Mouse (Mus musculus) midbrain, embryonic 11.5 days (tissue): Measurements from ENCODE around the gene Fbxl16. TPM values are rescaled to one million over a fixed set of nuclear protein-coding genes. Genes with fewer than 3 reads are reported as not detected.

ENCODE experiments used
- ATAC-seq: fragments of 200-750 bp; cut with Nextera tagmentation; 2 replicates; pipeline ENCODE4 v1.8.0; 2017; ENCODE audit warnings: moderate TSS enrichment, moderate library complexity; ENCODE audit not compliant: low FRiP score
- DNase-seq: peaks from one replicate; pipeline ENCODE4 v3.0.0; 2015; ENCODE audit warnings: low spot score; ENCODE audit errors: missing footprints
- H3K27ac ChIP-seq: fragments of 300-500 bp; sonication (generic); 2 replicates; pipeline ENCODE4 v1.5.1; 2014; ENCODE audit warnings: low read depth, low read length
- H3K27me3 ChIP-seq: fragments of 300-500 bp; sonication (generic); 2 replicates; pipeline ENCODE4 v1.6.1; 2014; ENCODE audit warnings: mild to moderate bottlenecking, low read length, moderate library complexity, mixed read lengths; ENCODE audit not compliant: control insufficient read depth, insufficient read depth
- H3K36me3 ChIP-seq: fragments of 300-500 bp; sonication (generic); 2 replicates; pipeline ENCODE4 v1.6.1; 2014; ENCODE audit warnings: mild to moderate bottlenecking, low read length, moderate library complexity, mixed read lengths; ENCODE audit not compliant: control insufficient read depth, insufficient read depth
- H3K4me1 ChIP-seq: fragments of 300-500 bp; sonication (generic); 2 replicates; pipeline ENCODE4 v1.6.1; 2014; ENCODE audit warnings: low read length; ENCODE audit not compliant: control insufficient read depth, insufficient read depth
- H3K4me2 ChIP-seq: fragments of 300-500 bp; sonication (generic); 2 replicates; pipeline ENCODE4 v1.6.1; 2014; ENCODE audit warnings: mild to moderate bottlenecking, moderate library complexity
- H3K4me3 ChIP-seq: fragments of 300-500 bp; sonication (generic); 2 replicates; pipeline ENCODE4 v1.5.1; 2014; ENCODE audit warnings: low read depth, low read length
- H3K9ac ChIP-seq: fragments of 300-500 bp; sonication (generic); 2 replicates; pipeline ENCODE4 v1.6.1; 2014; ENCODE audit warnings: low read length
- H3K9me3 ChIP-seq: fragments of 300-500 bp; sonication (generic); 2 replicates; pipeline ENCODE4 v1.6.1; 2016; ENCODE audit warnings: low read length; ENCODE audit not compliant: control insufficient read depth
- WGBS: fragments of 180-500 bp; shearing (Covaris S2); extraction: QIAGEN DNeasy Blood & Tissue Kit; methylation state at CpG from one replicate; pipeline ENCODE4 v1.1.7; 2014; 5-methylcytosine and 5-hydroxymethylcytosine counted together
- polyA plus RNA-seq: library from polyadenylated mRNA; unstranded; fragments of >200 nt; fragmentation: Nextera tagmentation; extraction: Ambion mirVana; gene quantifications from 2 replicates; pipeline ENCODE4 v1.2.1, GENCODE M21; 2014

Fbxl16 gene
- polyA plus RNA-seq, 1 experiment from 2014 or later = 11.2 TPM

GRCm38 (mm10) chr17:25833961-25834594 is 25.2 kb downstream of the Fbxl16 start:
- peaks cover 62% of the 10 kb centered on the region for H3K4me1 ChIP-seq

GRCm38 (mm10) chr17:25834595-25835222 is 25.8 kb downstream of the Fbxl16 start:
- Histone ChIP-seq H3K9ac (peak overlapping the region; percentile 67), H3K4me3 (peak overlapping the region; percentile 71; the same call in 1 of the 2 replicates), H3K27ac (no peak overlapping the region), H3K36me3 (peaks cover 16% of the 10 kb centered on the region; the same call in 1 of the 2 replicates), H3K4me2 (peak overlapping the region; percentile 96), H3K9me3 (no peaks in the 10 kb centered on the region), H3K4me1 (peaks cover 58% of the 10 kb centered on the region), H3K27me3 (no peaks in the 10 kb centered on the region; the same call in 1 of the 2 replicates)
- DNase-seq = no peak
- ATAC-seq = no peak
- WGBS = 89% methylated on average over 12 of the region's 12 CpGs

More at GRCm38 (mm10) chr17:25833961-25834594, 25.2 kb downstream of the Fbxl16 start:
- Histone ChIP-seq H3K27ac (peak overlapping the region; percentile 84), H3K4me3 (peak overlapping the region; percentile 71), H3K36me3 (peaks cover 14% of the 10 kb centered on the region; the same call in 1 of the 2 replicates), H3K4me2 (peak overlapping the region; percentile 96), H3K27me3 (no peaks in the 10 kb centered on the region; the same call in 1 of the 2 replicates), H3K9me3 (no peaks in the 10 kb centered on the region), H3K9ac (peak overlapping the region; percentile 67)
- DNase-seq (no peak), ATAC-seq (no peak)
- 73% methylated on average over 6 of the region's 6 CpGs for whole genome bisulfite sequencing

GRCm38 (mm10) chr17:25835301-25835700 is 26.4 kb downstream of the Fbxl16 start:
- Histone ChIP-seq H3K36me3 (peaks cover 17% of the 10 kb centered on the region), H3K27ac (no peak overlapping the region), H3K27me3 (no peaks in the 10 kb centered on the region; the same call in 1 of the 2 replicates), H3K9ac (no peak overlapping the region), H3K9me3 (no peaks in the 10 kb centered on the region), H3K4me3 (no peak overlapping the region), H3K4me2 (no peak overlapping the region), H3K4me1 (peaks cover 52% of the 10 kb centered on the region)
- DNase-seq (no peak), ATAC-seq (no peak)
- 94% methylated on average over 7 of the region's 7 CpGs for WGBS

- no peak overlapping the region for H3K4me2 ChIP-seq
- DNase-seq = no peak
- no peak overlapping the region for H3K4me3 ChIP-seq
- H3K4me1 ChIP-seq = peaks cover 52% of the 10 kb centered on the region
- H3K36me3 ChIP-seq = peaks cover 19% of the 10 kb centered on the region
- no peak overlapping the region; the same call in 1 of the 2 replicates for H3K27ac ChIP-seq
- no peaks in the 10 kb centered on the region; the same call in 1 of the 2 replicates for H3K27me3 ChIP-seq
- ATAC-seq = no peak
- H3K9ac ChIP-seq = no peak overlapping the region
- WGBS = 96% methylated on average over 16 of the region's 16 CpGs
- no peaks in the 10 kb centered on the region for H3K9me3 ChIP-seq
These were observed 26.9 kb downstream of the Fbxl16 start for GRCm38 (mm10) chr17:25835816-25836215.

GRCm38 (mm10) chr17:25836397-25837075 is 27.7 kb downstream of the Fbxl16 start:
- 23% methylated on average over 23 of the region's 23 CpGs for WGBS
- Histone ChIP-seq H3K9me3 (no peaks in the 10 kb centered on the region), H3K4me1 (peaks cover 45% of the 10 kb centered on the region), H3K9ac (peak overlapping the region; percentile 43), H3K4me2 (peak overlapping the region; percentile 52), H3K27ac (no peak overlapping the region; the same call in 1 of the 2 replicates), H3K36me3 (peaks cover 18% of the 10 kb centered on the region), H3K27me3 (no peaks in the 10 kb centered on the region; the same call in 1 of the 2 replicates), H3K4me3 (peak overlapping the region; percentile 29)
- no peak for ATAC-seq
- no peak for DNase-seq

GRCm38 (mm10) chr17:25837076-25837410 is 28.2 kb downstream of the Fbxl16 start, which contains the start of gene Rhbdl1:
Gene Rhbdl1, minus strand, starts transcription at chr17:25837295.
- Histone ChIP-seq H3K4me1 (peaks cover 40% of the 10 kb centered on the region), H3K4me3 (peak within 1 kb of the TSS; percentile 29), H3K36me3 (peaks cover 23% of the 10 kb centered on the region), H3K27me3 (no peaks in the 10 kb centered on the region; the same call in 1 of the 2 replicates), H3K9ac (peak within 1 kb of the TSS; percentile 43), H3K9me3 (no peaks in the 10 kb centered on the region), H3K27ac (no peak within 1 kb of the TSS; the same call in 1 of the 2 replicates), H3K4me2 (peak within 1 kb of the TSS; percentile 52)
- peak; percentile 95 for DNase-seq
- 1% methylated on average over 27 of the region's 29 CpGs for WGBS
- ATAC-seq = no peak

GRCm38 (mm10) chr17:25837533-25837932 is 28.6 kb downstream of the Fbxl16 start:
- Histone ChIP-seq H3K4me2 (peak overlapping the region; percentile 52; the same call in 1 of the 2 replicates), H3K27ac (no peak overlapping the region), H3K9ac (no peak overlapping the region), H3K9me3 (no peaks in the 10 kb centered on the region), H3K27me3 (no peaks in the 10 kb centered on the region; the same call in 1 of the 2 replicates), H3K4me3 (no peak overlapping the region), H3K36me3 (peaks cover 25% of the 10 kb centered on the region), H3K4me1 (peaks cover 39% of the 10 kb centered on the region)
- ATAC-seq = no peak
- WGBS = 40% methylated on average over 3 of the region's 3 CpGs
- DNase-seq = no peak

GRCm38 (mm10) chr17:25838904-25839303 is 30.0 kb downstream of the Fbxl16 start:
- DNase-seq (no peak), ATAC-seq (no peak)
- H3K27me3 ChIP-seq = no peaks in the 10 kb centered on the region; the same call in 1 of the 2 replicates
- H3K4me1 ChIP-seq = peaks cover 43% of the 10 kb centered on the region
- H3K27ac ChIP-seq = no peak overlapping the region
- no peaks in the 10 kb centered on the region for H3K9me3 ChIP-seq
- no peak overlapping the region for H3K4me2 ChIP-seq
- no peak overlapping the region for H3K9ac ChIP-seq
- H3K36me3 ChIP-seq = peaks cover 25% of the 10 kb centered on the region
- no peak overlapping the region for H3K4me3 ChIP-seq
- WGBS = 88% methylated on average over 4 of the region's 4 CpGs
